Mouse (Mus musculus): ENCODE results near the gene Tsacc. TPM values are rescaled to one million over a fixed set of nuclear protein-coding genes. Genes with fewer than 3 reads are reported as not detected.
"Not testable (repeated sequence)": the region's sequence is repeated elsewhere in the genome, so short reads cannot be mapped to it uniquely, and the experiment has no call there.

Gene Tsacc
- polyA plus RNA-seq, 1 experiment from 2014 or later, result 9.1 TPM

- H3K4me1 ChIP-seq (ENCODE audit: insufficient read depth), result no peaks in the 10 kb centered on the region
- no peaks in the 10 kb centered on the region for H3K9me3 ChIP-seq (ENCODE audit: low read depth, low read length)
- H3K27ac ChIP-seq (ENCODE audit: low read depth), result no peak overlapping the region
- TF ChIP-seq CTCF (IDR thresholded peaks at IDR 0.05; ENCODE audit: low read depth), result no peak
- no peak overlapping the region for H3K4me3 ChIP-seq (ENCODE audit: low read depth, low read length)
- ATAC-seq (ENCODE audit: insufficient read depth) (no peak), DNase-seq (no peak)
- H3K9ac ChIP-seq, result no peak overlapping the region
- H3K36me3 ChIP-seq (ENCODE audit: insufficient read depth), result no peaks in the 10 kb centered on the region
- H3K4me2 ChIP-seq, result no peak overlapping the region
- H3K27me3 ChIP-seq (ENCODE audit: insufficient read depth, low read length), result no peaks in the 10 kb centered on the region
- 74% methylated on average over 2 of the region's 2 CpGs for WGBS
Measured at GRCm38 (mm10) chr3:88280035-88280434, 16.8 kb downstream of the Tsacc start.

- H3K36me3 ChIP-seq (ENCODE audit: insufficient read depth), result no peaks in the 10 kb centered on the region
- H3K27me3 ChIP-seq (ENCODE audit: insufficient read depth, low read length), result no peaks in the 10 kb centered on the region
- DNase-seq (peak; percentile 40), ATAC-seq (ENCODE audit: insufficient read depth) (no peak)
- no peak overlapping the region for H3K27ac ChIP-seq (ENCODE audit: low read depth)
- no peak overlapping the region for H3K4me3 ChIP-seq (ENCODE audit: low read depth, low read length)
- TF ChIP-seq CTCF (IDR thresholded peaks at IDR 0.05; ENCODE audit: low read depth), result peak; percentile 46
- H3K4me2 ChIP-seq, result no peak overlapping the region
- 33% methylated on average over 7 of the region's 7 CpGs for WGBS
- H3K9ac ChIP-seq, result no peak overlapping the region
- H3K4me1 ChIP-seq (ENCODE audit: insufficient read depth), result no peaks in the 10 kb centered on the region
- H3K9me3 ChIP-seq (ENCODE audit: low read depth, low read length), result no peaks in the 10 kb centered on the region
Measured at GRCm38 (mm10) chr3:88276529-88277143, 20.2 kb downstream of the Tsacc start.

GRCm38 (mm10) chr3:88276121-88276520 is 20.7 kb downstream of the Tsacc start:
- H3K4me1 ChIP-seq (ENCODE audit: insufficient read depth), result no peaks in the 10 kb centered on the region
- ATAC-seq (ENCODE audit: insufficient read depth), result no peak
- H3K27ac ChIP-seq (ENCODE audit: low read depth), result no peak overlapping the region
- H3K9me3 ChIP-seq (ENCODE audit: low read depth, low read length), result no peaks in the 10 kb centered on the region
- H3K36me3 ChIP-seq (ENCODE audit: insufficient read depth), result no peaks in the 10 kb centered on the region
- TF ChIP-seq CTCF (IDR thresholded peaks at IDR 0.05; ENCODE audit: low read depth), result no peak
- 78% methylated on average over 2 of the region's 2 CpGs for WGBS
- H3K9ac ChIP-seq, result no peak overlapping the region
- DNase-seq, result no peak
- no peak overlapping the region for H3K4me3 ChIP-seq (ENCODE audit: low read depth, low read length)
- H3K4me2 ChIP-seq, result no peak overlapping the region
- H3K27me3 ChIP-seq (ENCODE audit: insufficient read depth, low read length), result no peaks in the 10 kb centered on the region

- TF ChIP-seq CTCF (IDR thresholded peaks at IDR 0.05; ENCODE audit: low read depth), result 0 out of 2 replicates have a peak, but pooled peaks have one; percentile 20
- H3K4me1 ChIP-seq (ENCODE audit: insufficient read depth), result no peaks in the 10 kb centered on the region
Measured at GRCm38 (mm10) chr3:88274002-88274401, 22.8 kb downstream of the Tsacc start.

GRCm38 (mm10) chr3:88271859-88272258 is 24.9 kb downstream of the Tsacc start:
- Histone ChIP-seq H3K36me3 (ENCODE audit: insufficient read depth) (no peaks in the 10 kb centered on the region), H3K9ac (no peak overlapping the region), H3K27ac (ENCODE audit: low read depth) (no peak overlapping the region), H3K4me3 (ENCODE audit: low read depth, low read length) (no peak overlapping the region), H3K27me3 (ENCODE audit: insufficient read depth, low read length) (no peaks in the 10 kb centered on the region), H3K4me2 (no peak overlapping the region), H3K4me1 (ENCODE audit: insufficient read depth) (no peaks in the 10 kb centered on the region), H3K9me3 (ENCODE audit: low read depth, low read length) (no peaks in the 10 kb centered on the region)
- no peak for DNase-seq
- no peak for TF ChIP-seq CTCF (IDR thresholded peaks at IDR 0.05; ENCODE audit: low read depth)
- ATAC-seq (ENCODE audit: insufficient read depth), result no peak
- WGBS, result 90% methylated on average over 3 of the region's 3 CpGs

More at GRCm38 (mm10) chr3:88274002-88274401, 22.8 kb downstream of the Tsacc start:
- Histone ChIP-seq H3K4me3 (ENCODE audit: low read depth, low read length) (no peak overlapping the region), H3K36me3 (ENCODE audit: insufficient read depth) (no peaks in the 10 kb centered on the region), H3K9me3 (ENCODE audit: low read depth, low read length) (no peaks in the 10 kb centered on the region), H3K27me3 (ENCODE audit: insufficient read depth, low read length) (no peaks in the 10 kb centered on the region), H3K9ac (no peak overlapping the region), H3K27ac (ENCODE audit: low read depth) (no peak overlapping the region), H3K4me2 (no peak overlapping the region)
- no peak for DNase-seq
- ATAC-seq (ENCODE audit: insufficient read depth), result no peak
- 90% methylated on average over 4 of the region's 4 CpGs for WGBS

- not testable (repeated sequence) for H3K27me3 ChIP-seq (ENCODE audit: insufficient read depth, low read length); H3K9me3 ChIP-seq (ENCODE audit: low read depth, low read length); H3K27ac ChIP-seq (ENCODE audit: low read depth); H3K4me1 ChIP-seq (ENCODE audit: insufficient read depth); H3K4me3 ChIP-seq (ENCODE audit: low read depth, low read length); H3K9ac ChIP-seq; H3K36me3 ChIP-seq (ENCODE audit: insufficient read depth); DNase-seq; H3K4me2 ChIP-seq; ATAC-seq (ENCODE audit: insufficient read depth)
- 79% methylated on average over 2 of the region's 2 CpGs for WGBS
Measured at GRCm38 (mm10) chr3:88271298-88271697, 25.5 kb downstream of the Tsacc start.

GRCm38 (mm10) chr3:88268991-88269390 is 27.8 kb downstream of the Tsacc start:
- no peak for ATAC-seq (ENCODE audit: insufficient read depth)
- Histone ChIP-seq H3K9ac (no peak overlapping the region), H3K4me1 (ENCODE audit: insufficient read depth) (no peaks in the 10 kb centered on the region), H3K36me3 (ENCODE audit: insufficient read depth) (no peaks in the 10 kb centered on the region), H3K27me3 (ENCODE audit: insufficient read depth, low read length) (no peaks in the 10 kb centered on the region), H3K4me2 (no peak overlapping the region), H3K27ac (ENCODE audit: low read depth) (no peak overlapping the region), H3K9me3 (ENCODE audit: low read depth, low read length) (no peaks in the 10 kb centered on the region), H3K4me3 (ENCODE audit: low read depth, low read length) (no peak overlapping the region)
- no peak for DNase-seq
- TF ChIP-seq CTCF (IDR thresholded peaks at IDR 0.05; ENCODE audit: low read depth), result no peak
- 81% methylated on average over 5 of the region's 5 CpGs for WGBS

- H3K4me1 ChIP-seq (ENCODE audit: insufficient read depth); H3K9me3 ChIP-seq (ENCODE audit: low read depth, low read length); H3K9ac ChIP-seq; H3K36me3 ChIP-seq (ENCODE audit: insufficient read depth); H3K27me3 ChIP-seq (ENCODE audit: insufficient read depth, low read length); H3K4me2 ChIP-seq; DNase-seq; H3K4me3 ChIP-seq (ENCODE audit: low read depth, low read length); H3K27ac ChIP-seq (ENCODE audit: low read depth); ATAC-seq (ENCODE audit: insufficient read depth): not testable (repeated sequence)
- 70% methylated on average over 6 of the region's 6 CpGs for WGBS
Measured at GRCm38 (mm10) chr3:88268014-88268413, 28.8 kb downstream of the Tsacc start.

Data from lung, embryonic 14.5 days (tissue).